Mouse (Mus musculus): ENCODE data around the gene Rapgef4.
A peak's percentile ranks its signal among the peaks of the same experiment; 100 is the strongest.
"Not testable (repeated sequence)": the region's sequence is repeated elsewhere in the genome, so short reads cannot be mapped to it uniquely, and the experiment has no call there.

Gene Rapgef4

DNA sequence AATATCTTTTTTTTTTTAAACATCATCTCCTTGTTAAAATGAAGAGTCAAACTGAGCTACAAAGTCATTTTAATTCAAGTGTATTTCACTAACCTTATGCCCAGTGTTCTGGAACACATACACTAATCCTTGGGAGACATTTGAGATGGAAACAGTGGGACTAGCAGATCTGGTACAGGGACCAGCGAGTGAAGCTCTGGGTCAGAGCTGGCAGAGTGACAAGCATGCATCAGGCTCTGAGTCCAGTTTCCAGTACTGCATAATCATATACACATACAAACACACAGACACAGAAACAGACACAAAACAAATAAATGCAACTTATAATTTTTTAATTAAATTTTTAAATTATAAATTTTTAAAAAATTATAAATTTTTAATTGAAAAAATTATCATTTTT lies 48.0 kb downstream of the Rapgef4 start:
- no peak for DNase-seq (ENCODE audit: low spot score)

DNA sequence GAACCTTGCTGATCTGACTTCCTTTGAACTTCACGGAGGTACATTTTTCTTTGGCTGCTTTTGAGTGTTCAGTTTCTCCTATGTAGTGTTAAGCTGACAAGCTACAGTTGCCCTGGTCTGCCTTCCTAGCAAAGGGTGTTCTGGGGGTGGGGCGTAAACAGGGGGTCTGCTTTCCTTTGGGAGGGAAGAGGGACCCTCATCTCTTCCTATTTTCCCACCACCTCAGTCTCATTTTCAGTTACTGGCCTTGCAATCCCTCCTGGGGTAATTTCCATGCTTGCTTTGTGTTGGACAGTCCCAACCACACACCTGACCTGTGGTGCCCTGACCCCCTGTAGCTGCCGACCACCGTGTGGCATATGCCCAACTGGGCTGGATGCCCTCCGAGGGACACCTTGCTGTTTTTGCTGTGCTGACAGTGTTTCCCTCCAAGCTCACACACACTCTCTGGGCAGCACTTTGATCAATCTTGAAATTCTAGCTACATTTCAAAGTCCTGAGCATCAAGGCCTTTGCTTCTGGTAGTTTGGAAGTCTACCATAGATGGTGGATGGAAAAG lies 48.6 kb downstream of the Rapgef4 start:
- DNase-seq (ENCODE audit: low spot score), result no peak

DNA sequence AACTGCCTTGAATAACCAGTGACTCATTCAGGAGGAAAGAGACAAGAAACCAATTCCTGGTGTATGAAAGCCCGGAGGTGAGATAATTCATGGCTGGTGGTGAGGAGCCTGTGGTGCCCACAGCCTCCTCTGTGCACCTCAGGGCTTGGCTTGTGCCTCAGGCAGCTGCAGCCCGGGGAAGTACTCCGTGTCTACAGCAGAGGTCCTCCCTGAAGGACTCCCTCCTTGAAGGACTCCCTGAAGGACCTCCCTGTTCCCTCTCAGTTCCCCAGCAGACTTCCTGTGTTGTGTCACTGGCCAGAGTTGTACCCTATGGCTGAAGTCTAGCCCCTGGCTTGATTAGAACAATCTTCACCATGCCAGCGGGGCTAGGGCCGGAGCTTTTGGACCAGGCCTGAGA lies 50.7 kb downstream of the Rapgef4 start:
- no peak for DNase-seq (ENCODE audit: low spot score)

DNA sequence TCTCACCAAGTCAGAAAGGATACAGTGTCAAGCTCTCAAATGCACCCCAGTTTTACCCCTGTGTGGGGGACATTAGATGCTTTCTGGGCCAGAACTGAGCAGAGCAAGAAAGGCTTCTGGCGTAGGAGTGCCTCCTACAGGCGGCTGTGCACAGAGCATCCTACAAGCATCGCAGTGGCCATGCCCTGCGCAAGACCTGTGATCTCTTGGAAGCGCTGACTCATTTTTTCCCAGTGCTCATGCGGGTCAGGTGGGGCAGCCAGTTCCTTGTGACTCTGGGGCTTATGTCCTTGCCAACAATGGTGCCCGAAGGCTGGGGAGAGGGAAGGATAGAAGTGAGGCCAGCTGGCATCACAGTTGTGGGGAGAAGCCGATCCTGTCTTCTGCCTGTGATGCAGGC lies 54.6 kb downstream of the Rapgef4 start:
- DNase-seq (ENCODE audit: low spot score), result no peak

DNA sequence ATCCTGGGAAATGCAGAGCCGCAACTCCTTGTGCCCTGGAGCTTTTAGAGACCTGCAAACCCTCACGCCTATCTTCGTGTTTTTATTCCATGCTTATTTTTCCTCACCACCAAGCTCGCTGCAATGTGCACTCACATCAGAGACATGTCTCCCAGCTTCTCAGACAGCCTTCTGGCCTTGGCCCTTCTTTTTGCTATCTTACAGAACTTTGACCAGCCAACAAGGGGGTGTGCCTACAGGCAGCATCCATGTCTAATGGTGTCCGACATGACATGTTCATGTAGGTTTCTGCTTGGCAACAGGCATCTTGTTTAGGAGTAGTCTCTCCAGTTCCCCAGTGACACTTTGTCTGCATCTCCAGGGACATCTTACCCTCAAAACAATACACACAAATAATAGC lies 56.3 kb downstream of the Rapgef4 start:
- no peak for DNase-seq (ENCODE audit: low spot score)

DNA sequence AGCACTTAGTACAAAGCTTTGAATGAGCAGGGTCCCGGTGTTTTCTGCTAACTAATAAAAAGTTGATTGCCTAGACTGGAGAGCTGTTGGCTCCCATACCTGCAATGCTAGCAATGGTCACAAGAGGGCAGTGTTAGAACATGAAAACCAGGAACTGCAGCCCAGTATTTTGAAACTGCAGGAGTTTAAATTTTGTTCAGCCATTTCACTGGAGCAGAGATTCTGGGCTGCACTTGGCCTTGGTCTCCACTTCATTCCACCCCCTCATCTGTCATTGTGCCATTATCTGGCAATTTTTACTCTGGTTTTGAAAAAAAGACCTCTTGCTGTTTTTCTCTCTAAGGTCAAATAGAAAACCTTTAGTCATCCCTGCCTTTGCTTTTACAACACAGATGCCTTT lies 57.2 kb downstream of the Rapgef4 start:
- DNase-seq (ENCODE audit: low spot score), result peak; percentile 77

DNA sequence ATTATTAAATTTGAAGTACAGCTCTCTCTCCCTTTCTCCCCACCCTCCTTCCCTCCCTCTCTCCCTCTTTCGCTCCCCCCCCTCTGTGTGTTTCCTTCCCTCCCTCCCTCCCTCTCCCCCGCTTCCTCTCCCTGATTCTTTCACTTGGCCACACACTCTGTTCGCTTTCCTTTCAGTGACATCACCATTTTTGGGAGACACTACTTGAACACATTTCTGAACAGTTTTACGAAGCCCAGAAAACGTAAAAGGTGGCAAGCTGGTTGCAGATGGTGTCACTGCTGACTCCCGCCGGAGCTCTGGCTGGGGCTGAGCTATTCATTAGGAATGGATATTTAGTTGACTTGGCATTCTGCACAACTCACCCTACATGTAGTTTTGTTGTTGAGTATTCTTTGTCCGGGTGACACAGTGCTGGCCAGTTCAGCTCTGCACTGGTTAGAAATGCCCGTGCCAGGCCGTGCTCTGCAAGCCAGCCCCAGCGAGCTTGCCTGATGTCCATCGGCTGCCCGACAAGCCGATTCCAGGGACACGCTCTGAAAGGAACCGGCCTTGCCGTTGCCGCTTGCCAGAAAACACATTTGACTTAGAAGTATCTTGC lies 57.7 kb downstream of the Rapgef4 start:
- peak; percentile 27 for DNase-seq (ENCODE audit: low spot score)

DNA sequence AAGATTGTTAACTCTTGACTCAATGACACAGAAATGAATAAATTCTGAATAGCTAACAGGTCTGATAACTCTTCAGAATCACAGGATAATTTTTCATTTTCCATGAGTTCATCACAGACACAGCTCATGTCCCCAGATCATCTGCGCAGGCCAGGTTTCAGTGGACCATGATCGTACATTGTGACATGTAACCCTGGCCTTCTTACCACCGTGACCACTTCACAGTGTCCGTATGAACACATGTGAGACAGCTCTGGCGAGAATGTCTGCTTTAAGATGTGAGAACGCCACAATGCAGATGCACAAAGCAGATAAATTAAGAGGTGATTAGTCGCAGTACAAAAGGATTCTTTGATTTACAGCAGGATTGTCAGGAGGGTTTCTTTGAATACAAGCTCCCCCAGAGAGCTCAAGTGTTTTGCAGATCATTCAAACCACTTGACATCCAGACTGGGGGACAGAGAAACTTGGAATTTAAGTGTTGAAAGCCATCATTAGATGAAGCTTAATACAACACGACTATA lies 58.5 kb downstream of the Rapgef4 start:
- DNase-seq (ENCODE audit: low spot score), result no peak

DNA sequence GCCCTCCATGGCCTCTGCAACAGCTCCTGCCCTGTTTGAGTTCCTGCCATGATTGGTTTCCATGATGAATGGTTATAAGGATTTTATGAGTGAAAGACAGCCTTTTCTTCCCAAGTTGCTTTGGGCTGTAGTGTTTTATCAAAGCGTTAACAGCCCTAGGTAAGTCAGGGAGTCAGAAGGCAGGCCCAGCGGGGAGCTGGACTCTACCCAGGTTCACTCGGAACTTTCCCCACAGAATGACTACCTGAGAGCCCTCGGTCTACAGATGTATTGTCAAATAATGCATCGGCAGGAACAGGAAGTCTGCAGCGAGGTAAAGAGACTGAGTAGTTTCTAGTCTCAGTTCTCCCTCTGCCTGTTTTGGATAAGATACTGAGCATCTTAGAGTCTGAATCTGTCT lies 60.0 kb downstream of the Rapgef4 start:
- no peak for DNase-seq (ENCODE audit: low spot score)

DNA sequence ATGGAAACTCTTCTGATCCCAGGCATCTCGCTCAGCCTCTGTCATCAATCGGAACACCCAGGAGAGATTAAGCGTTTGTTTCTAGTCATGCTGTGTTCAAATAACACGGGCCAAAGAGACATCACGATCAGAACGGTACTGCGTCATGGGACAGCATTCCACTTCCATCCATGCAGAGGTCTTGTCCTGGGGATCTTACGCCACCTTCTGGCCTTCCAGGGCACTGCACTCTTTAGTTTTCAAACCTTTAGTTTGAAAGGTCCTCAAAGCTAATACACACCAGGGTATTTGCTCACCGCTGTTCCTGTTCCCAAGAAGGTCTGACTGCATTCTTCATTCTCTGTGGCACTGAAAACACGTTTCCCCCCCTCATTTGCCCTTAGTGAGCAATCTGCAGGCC lies 61.1 kb downstream of the Rapgef4 start:
- DNase-seq (ENCODE audit: low spot score), result no peak

DNA sequence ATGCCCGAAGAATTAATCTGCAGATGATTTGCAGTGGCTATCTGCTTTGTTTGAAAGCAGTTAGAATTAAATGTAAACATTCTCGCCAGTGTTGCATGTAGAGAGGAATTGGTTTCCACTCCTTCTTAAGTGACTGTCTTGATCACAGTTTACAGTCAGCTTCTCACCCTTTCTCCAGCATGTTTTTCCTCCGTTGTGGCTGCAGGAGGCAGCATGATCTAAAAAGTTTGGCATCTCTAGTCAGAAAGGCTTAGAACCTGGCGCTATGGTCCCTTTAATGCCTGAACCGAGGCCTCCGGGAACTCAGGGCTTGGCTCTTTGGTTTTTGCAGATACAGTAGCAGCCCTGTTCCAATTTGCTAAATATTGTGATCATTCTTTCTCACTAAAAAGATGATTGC lies 63.2 kb downstream of the Rapgef4 start:
- no peak for DNase-seq (ENCODE audit: low spot score)

DNA sequence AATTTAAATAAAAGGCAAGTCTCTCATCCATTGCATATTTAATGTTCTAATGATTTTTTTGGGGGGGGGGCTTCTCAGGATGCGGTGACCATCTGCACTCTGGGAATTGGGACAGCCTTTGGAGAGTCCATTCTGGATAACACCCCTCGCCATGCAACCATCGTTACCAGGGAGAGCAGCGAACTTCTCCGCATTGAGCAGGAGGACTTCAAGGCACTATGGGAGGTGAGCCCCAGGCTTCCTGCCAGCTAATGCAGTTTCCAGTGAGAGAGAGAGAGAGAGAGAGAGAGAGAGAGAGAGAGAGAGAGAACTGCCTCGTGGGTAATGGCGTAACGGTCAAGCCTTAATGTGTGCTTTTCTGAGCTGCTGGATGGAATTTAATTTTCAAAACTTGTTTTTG lies 64.0 kb downstream of the Rapgef4 start:
- DNase-seq (ENCODE audit: low spot score), result no peak

DNA sequence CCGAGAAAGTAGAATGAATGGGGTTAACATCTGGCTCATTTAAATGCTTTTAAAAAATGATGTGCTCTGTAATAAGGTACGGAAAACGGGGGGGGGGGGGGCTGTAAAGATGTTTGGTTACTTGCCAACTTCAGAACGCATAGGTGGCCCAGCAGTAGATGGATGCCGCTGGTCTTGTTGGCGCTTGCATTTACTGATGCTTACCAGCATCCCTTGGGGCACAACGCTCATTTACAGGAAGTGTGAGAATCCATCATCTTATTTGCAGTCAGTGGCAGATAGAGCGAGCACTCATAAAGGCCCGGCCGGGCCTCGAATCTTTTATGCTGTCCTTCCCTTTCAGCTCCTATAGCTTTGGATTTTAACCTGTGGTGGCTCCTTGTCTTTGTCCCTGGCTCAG lies 64.6 kb downstream of the Rapgef4 start:
- no peak for DNase-seq (ENCODE audit: low spot score)

DNA sequence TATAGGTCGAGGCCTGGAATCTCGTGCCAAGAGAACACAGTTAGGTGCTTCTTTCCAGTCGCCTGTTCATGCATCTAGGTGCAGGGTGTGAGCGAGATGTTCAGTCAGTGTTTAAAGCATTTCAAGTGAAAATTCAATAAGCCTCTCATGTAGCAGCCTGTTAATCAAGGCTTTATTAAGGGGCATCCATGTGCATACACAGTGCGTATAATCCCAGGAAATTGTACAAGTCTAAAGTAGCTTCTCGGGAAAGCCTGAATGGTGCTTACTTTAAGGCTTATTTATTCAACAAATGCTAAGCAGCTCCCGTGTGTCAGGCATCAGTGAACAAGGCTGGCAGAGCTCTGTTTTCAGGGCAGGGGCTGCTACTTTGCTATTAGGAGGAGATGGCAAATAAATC lies 69.4 kb downstream of the Rapgef4 start:
- DNase-seq (ENCODE audit: low spot score), result no peak

DNA sequence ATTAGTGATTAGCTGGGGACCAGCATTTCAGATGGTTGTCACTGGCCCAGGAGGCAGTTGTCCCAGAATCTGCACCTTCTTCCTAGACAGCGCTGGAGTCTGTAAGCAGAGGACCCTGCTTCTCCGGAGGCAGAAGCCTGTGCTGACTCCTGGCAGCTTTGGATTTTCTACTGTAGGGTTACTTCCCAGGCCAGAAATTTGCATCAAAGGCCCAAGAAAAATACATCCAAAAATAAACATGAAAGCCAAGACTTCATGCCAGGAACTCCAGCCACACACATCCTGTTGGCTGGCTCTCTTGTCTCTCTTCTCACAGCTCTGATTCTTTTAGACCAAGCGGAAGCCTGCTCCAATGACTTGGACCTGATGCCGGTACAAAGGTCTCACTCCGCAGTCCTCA lies 73.2 kb downstream of the Rapgef4 start:
- no peak for DNase-seq (ENCODE audit: low spot score)

DNA sequence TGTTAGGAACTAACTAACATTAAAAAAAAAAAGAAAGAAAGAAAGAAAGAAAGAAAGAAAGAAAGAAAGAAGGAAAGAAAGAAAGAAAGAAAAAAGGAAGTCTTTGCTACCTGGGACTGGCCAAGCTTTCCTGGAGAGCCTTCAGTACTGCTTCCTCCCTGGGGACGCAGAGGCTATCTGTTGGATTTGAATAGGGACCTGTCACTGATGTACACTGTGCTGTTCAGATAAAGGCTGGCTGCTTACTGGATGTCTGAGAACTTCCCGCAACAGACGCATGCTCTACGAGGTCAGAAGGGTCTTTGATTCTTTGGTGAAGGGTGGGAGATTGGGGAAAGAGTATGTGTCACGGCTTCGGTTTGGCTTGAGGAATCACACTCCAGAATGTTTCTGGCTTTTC lies 73.7 kb downstream of the Rapgef4 start:
- no peak for DNase-seq (ENCODE audit: low spot score)

DNA sequence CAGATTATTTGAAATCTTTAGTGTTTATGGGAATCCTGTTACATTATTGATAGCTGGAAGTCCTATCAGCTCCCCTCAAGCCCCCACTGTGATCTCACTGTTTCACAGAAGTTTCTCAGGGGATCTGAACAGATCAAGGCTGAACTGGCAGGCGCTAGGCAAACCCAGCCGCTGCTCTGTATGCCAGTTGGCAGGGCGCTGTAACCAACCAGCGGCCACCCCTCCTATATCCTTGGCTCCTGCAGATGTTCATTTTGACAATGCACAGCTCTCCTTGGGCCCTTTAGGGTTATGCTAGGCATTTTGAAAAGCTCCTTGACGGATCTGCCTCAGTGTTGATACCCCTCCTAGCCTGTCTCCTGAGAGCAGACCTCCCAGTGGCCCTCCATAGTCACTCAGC lies 74.4 kb downstream of the Rapgef4 start:
- no peak for DNase-seq (ENCODE audit: low spot score)

DNA sequence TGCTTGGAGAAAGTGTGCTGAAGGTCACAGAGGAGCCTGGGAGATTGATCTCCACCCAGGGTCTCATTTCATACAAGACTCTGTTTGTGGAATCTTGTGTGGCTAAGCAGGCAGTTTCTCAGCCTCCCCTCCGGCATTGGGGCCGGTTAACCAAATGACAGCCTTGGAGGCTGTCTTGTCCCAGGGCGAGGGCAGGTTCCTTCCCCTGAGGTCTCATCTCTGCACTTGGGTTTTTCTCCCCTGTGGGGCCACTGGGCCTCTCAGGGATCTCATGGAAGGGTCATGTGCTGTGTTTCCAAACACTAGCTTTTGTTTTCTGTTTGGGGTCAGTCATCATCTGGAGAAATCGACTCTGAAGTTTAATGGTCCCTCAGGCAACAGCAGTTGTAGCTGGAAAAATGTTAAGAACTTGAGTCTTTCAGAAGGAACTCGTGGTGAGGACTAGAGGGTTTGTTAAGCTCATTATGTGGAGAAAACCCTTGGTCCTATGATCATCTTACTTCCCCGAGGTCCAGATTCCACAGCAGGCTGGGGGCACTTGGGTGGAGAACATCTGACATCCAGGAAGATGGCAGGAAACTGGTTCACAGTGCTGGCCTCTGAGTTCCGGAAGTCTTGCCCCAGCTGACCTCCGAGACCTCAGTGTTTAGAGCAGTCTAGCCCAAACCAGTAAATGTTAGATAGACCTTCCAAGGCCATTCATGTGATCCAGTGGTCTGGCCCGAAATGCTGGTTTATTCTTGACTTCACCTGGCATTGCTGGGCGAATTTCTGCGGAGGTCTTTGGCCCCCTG lies 75.2 kb downstream of the Rapgef4 start:
- DNase-seq (ENCODE audit: low spot score), result no peak

DNA sequence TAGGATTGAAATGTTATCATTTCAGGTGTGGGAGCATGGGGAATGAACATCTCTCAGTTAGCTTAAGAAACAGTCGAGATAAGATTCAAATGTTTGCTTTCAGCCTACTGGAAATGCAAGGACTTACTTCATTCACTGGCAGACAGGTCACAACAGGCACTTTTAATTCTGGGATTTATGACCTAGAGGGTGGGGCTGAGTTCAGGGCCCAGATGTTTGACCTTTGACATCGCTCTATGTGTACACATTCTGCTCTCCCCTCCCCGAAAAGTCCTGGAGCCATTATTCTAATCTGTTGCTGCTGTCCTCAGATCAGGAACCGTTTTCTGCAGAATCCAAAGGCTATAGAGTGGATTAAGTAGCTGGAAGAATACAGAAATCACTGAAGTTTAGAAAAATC lies 81.9 kb downstream of the Rapgef4 start:
- no peak for DNase-seq (ENCODE audit: low spot score)

DNA sequence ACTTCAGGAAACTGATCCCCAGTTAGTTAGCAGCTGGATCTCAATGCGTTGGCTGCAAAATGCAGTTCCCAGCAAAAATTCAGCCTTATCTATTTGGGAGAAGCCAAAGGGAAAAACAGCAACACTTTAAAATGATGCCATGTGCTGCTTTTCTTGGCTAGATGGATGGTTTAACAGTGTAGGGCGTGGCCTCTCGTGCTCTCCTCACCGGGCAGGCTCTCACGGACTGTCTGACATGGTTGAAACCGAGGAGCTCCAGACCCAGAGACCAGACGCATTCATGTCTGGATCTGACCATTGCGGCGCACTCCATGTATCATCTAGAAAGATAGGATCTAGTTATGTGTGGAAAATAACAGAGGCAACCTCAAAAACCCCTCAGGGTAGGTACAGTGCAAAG lies 87.5 kb downstream of the Rapgef4 start:
- DNase-seq (ENCODE audit: low spot score), result no peak

DNA sequence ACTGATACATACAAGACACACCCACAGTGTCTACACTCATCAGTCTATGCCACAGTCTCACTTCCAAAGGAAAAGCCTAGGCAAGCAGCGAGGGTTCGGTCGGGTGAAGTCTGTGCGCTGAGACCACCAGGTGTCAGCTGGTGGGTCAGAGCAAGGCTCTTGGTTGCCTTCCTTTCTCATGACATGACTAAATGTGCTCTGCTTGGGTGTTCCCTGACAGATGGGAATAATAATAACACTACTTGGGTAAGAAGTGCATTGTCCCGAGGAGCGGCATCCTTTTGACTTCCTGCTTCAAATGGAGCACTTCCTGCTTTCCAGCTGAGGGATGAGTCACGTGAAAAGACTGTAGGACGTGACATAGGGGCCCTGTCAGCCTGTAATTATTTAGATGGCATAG lies 89.0 kb downstream of the Rapgef4 start:
- DNase-seq (ENCODE audit: low spot score), result no peak

DNA sequence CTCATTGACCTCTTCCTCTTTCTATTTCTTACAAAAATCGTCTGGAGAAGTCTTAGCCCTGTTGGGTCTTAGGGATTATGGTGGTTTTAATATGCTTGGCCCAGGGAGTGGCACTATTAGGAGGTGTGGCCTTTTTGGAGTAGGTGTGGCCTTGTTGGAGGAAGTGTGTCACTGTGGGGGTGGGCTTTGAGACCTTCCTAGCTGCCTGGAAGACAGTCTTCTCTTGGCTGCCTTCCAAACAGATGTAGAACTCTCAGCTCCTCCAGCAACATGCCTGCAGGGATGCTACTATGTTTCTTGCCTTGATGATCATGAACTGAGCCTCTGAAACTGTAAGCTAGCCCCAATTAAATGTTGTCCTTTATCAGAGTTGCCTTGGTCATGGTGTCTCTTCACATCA lies 92.1 kb downstream of the Rapgef4 start:
- not testable (repeated sequence) for DNase-seq (ENCODE audit: low spot score)

DNA sequence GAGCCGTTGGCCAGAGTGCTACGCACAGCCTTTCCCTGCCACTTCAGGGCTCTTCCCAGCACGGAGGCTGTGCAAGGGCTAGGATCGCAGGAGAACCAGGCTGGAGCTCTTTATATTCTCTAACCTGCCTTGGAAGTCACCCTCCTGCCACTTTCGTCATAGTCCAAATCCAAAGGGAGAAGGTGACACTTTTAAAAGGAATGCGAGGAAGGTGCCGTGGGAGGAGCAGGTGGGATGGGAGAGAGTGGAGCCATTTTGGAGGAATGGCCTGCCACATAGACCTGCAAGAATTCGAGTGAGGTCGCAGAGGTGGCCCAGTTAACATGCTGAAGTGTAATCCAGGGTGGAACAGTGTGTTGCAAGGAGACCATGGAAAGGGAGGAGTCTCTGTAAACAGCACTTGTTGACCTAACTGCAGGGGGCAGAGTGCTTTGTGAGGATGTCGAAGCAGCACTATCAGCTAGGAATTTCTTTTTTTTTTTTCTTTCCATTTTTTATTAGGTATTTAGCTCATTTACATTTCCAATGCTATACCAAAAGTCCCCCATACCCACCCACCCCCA lies 94.0 kb downstream of the Rapgef4 start:
- DNase-seq (ENCODE audit: low spot score), result no peak

Measured in ovary, postnatal 10 days (tissue).